Mouse (Mus musculus): Measurements from ENCODE around the gene Fermt3.

GRCm38 (mm10) chr19:7006892-7007593 is 12.2 kb downstream of the Fermt3 start:
- TF ChIP-seq CTCF (IDR thresholded peaks at IDR 0.05; ENCODE audit: insufficient read depth, low read length) (no peak), POLR2A (IDR thresholded peaks at IDR 0.05; ENCODE audit: borderline replicate concordance, extremely low read depth, low read depth, low read length) (no peak)
